Mouse (Mus musculus) natural killer cell, adult 2 months (primary cell): ENCODE measurements around the gene Nfam1.

ENCODE experiments used
- DNase-seq, 2 experiments: peaks; one replicate each; pipeline ENCODE4 v3.0.0; 2022; ENCODE audit warnings: low spot score in 2 of 2

The Nfam1 gene

DNA sequence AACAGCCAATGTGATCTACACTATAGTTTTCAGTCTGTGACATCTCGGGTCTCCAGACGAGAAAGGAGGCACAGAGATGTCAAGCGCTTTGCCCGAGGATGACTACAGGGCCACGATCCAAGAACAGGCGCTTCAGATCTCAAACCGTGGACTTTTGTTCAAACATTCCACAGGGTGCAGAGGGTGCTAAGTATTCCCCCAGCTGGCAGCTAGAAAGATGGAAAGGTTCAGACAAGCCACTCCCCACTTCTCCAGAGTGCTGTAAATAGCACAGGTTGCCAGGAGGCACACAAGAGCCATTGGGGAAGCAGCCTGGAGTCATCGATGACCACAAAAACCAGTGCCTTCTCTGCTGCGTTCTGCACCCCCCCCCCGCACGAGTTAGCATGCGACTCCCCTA lies 74.0 kb downstream of the Nfam1 start:
- no peak for DNase-seq

DNA sequence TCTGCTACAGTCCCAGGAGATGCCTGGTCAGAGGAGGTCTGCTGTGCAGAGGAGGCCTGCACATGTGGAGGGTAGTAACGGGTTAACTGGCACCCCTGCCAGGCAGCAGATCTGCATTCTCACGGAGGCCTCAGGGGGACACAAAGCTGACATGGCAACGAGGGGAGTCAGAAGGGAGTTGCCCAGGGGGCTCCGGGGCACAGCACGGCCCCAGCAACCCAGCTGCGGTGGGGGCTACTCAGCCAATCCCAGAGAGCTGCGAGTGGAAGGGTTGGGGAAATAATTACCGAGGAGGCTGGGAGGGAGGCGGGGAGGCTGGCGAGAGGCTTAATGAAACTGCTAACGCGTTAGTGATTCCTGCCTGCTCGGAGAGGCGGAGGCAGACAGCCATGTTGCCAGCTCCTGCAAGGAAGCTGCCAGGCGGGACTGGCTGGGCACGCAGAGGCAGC lies 74.8 kb downstream of the Nfam1 start:
- DNase-seq, result no peak

DNA sequence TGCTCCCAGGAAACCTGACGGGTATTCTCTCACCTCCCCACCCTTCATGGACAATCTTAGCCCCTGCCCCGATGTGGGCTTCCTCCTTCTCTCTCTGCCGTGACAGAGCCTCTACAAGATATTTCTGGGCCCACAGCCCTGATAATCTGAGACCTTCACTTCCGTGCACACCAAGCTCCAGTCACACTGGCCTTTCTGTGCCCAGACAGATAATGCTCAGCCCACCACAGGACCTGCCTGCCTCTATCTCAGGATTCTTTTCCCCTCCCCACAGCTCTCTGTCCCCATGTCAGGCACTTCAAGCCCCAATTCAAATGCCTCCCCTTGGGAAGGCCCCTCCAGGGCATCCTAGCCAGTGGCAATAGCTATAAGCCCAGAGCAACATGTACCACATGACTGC lies 76.4 kb downstream of the Nfam1 start:
- DNase-seq, result no peak

DNA sequence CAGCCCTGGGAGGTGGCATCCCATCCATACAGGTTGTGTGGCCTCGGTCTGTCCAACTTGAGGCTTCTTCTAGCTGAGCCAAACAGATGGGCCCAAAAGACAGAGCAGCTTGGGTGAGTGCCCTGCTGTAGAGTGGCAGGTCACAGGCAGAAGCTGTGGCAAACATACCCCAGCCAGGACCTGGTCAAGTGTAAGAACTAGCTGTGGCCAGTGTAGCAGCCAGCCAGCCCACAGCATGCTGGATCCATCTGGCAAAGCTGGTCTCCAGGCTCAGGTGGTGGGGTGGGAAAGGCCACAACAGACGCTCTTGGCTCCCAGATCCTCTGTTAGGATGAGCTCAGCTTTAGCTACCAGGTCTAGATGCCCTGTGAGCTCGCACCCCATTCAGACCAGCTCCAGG lies 76.8 kb downstream of the Nfam1 start:
- no peak for DNase-seq

DNA sequence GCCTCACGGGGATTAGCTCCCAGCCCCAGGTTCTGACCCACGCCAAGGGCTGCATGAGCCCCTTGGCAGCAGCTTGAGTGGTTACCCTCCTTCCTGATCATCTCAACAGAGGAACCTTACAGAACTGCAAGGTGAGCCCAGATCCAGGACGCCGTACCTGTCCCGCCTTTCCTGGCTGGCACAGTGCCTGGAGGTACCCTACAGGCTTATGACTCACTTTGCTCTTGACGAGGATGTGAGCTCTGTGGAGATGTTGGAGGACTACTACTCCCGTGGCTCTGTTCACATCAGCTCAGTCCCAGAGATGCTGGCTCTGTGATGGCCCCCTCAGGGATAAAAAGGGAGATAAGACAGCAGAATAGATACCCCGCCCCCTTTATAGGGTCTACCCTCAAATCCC lies 77.8 kb downstream of the Nfam1 start:
- DNase-seq, result no peak

DNA sequence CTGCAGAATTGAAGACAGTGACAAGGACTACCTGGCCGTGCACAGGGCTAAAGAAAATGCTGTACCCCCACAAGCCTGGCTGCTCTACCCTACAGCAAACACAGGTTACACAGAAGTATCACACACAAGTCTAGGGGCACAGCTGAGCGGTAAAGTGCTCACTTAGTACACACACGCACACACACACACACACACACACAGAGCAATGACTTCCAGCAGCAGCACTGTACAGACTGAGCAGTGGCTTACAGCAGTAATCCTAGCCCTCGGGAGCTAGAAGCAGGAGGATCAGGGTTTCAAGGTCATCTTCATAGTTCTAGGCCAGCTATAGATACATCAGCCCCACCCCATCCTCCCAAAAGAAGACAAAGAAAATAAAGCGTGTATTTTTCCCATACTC lies 79.1 kb downstream of the Nfam1 start:
- DNase-seq, result no peak

DNA sequence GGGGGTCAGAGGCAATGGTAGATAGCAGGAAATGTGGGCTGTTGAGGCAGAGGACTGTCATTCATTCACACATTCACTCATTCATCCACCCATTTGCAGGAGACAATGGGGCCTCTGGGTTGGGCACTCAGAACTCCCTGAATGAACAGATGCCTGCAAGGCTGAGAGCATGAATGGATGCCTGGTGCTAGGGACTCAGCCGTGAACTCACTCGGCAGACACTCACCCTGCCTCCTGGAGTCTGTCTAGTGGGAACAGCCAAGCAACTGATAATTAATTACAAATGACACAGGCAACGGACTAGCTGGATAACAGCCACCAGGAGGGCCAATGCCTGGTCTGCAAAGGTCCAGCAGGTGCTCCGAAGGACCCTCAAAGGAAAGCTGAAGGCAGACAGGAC lies 80.0 kb downstream of the Nfam1 start:
- DNase-seq, result no peak

DNA sequence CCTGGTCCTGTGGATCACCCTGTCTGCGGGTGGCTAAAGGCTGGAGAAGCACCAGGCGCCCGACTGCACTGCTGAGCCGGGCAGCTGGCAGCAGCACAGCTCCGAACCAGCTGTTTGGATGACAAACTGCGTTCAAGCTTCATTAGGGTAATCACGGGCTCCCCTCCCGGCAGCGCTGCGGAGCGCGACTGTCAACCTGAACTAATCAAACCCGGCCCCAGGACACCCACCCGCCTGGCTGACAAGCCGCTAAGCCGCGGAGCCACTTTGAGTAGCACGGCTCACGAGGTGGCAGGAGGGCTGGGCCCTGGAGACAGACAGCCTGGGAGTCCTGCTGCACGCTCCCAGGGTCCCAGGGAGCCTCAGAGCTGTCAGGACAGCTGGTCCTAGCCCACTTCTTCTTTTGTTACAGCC lies 80.8 kb downstream of the Nfam1 start:
- DNase-seq, result no peak

DNA sequence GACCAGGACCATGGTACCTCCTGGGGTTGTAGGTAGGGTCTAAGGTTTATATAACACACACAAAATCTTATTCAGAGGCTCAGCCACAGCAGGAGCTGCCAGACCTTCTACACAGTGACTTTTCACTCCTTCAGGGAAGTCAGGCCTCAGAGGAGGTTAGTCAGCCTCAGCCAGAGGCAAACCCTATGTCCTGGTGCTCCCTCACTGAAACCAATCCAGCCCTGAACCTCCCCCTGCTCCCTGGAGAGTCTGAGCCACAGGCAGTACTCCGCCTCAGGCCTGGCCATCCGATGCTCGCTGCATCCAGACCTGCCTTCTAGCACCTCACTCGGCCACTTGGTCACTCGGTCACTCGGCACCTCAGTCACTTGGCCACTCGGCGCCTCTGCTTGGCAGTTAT lies 82.9 kb downstream of the Nfam1 start:
- no peak for DNase-seq

DNA sequence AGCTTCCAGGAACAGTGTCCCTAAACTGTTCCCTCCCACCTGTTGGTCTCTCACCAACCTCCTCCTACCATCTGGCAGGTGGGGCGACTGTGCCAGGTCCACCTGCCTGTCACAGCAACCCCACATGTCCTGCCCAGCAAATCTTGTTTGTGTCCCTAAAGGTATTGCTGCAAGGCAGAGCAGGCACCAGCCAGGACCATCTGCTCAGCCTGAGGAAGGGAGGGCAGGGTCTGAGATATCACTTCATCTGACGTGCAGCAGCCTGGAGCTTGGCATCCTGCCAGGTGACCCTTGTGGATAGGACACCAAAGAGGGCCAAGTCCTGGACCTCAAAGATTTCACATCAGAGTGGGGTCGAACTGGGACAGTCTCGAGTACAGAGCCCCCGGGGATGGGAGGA lies 85.7 kb downstream of the Nfam1 start:
- no peak for DNase-seq

DNA sequence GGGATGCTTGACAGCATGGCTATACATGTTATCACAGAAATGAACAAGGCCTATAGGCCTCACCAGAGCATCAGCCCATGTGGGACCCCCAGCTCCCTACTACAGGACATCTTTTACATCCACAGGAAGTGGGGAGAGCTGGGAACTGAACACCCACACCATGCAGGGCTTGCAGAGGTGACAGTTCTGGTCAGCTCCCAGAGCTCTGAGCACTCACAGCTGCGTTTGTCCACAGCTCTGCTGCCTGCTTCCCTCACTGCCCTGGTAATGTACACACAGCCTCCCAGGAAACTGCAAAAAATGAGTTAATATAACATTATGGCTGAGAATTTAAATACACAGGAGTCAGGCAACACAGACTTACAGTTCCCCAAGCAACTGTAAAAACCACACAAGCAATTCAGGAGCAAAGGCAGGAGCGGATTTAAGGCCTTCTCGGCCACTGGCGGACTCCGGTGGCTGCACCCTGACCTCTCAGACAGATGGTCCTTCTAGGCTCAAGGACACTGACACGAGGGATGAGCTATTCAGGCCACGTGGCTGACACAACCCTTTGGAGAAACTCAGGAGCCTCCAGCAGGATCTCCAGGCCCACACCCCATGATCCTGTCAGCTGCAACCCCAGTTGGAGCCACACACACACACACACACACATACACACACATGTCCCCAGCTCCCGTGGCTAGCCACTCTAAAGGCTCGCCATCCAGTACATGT lies 88.5 kb downstream of the Nfam1 start:
- no peak for DNase-seq
